Mouse (Mus musculus): ENCODE measurements around the gene Chd9.

DNA sequence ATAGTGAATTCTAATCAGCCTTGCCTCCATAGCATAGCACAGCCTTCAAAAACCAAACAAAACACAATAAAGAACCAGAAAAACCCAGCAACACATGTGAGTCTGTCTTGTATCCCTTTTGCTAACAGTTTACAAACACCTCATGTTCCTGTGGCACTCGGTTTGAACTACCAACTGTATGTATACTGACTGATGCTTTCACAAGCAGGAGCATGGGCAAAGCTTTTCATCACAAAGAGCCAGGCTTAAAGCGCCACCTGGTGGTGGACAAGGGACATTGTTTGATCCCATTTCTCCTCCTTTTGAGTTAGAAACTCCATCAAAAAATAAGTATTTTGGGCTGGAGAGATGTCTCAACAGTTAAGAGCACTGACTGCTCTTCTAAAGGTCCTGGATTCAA, 191.6 kb downstream of the Chd9 start:
- TF ChIP-seq CTCF (IDR thresholded peaks at IDR 0.05; ENCODE audit: low read depth, low read length) (no peak), POLR2A (IDR thresholded peaks at IDR 0.05; ENCODE audit: borderline replicate concordance, low read depth, low read length) (no peak)
